Mouse (Mus musculus) skeletal muscle tissue, postnatal 0 days (tissue): ENCODE measurements around the gene Rsph6a. TPM values are rescaled to one million over a fixed set of nuclear protein-coding genes. Genes with fewer than 3 reads are reported as not detected.

Experiments used
- microRNA-seq, 2 experiments: library from miRNA; unstranded; fragments of <30 nt; microRNA quantifications; one replicate each; pipeline ENCODE4; 2016
- polyA plus RNA-seq: library from polyadenylated mRNA; unstranded; fragments of >200 nt; fragmentation: Nextera tagmentation; extraction: Ambion mirVana; gene quantifications from 2 replicates; pipeline ENCODE4 v1.2.1, GENCODE M21; 2015

Gene Rsph6a
- not detected in 2 replicates for polyA plus RNA-seq

GRCm38 (mm10) chr7:19054047-19054776 is at the start of gene Rsph6a:
Rsph6a (plus strand) TSS chr7:19054690.

GRCm38 (mm10) chr7:19023357-19023814 is 31.1 kb upstream of the Rsph6a start, which contains the start of gene Foxa3:
Foxa3 (minus strand) TSS chr7:19023538.

GRCm38 (mm10) chr7:19024096-19024506 is 30.4 kb upstream of the Rsph6a start, which contains the start of gene Sympk:
Sympk (plus strand) TSS chr7:19024377.

DNA sequence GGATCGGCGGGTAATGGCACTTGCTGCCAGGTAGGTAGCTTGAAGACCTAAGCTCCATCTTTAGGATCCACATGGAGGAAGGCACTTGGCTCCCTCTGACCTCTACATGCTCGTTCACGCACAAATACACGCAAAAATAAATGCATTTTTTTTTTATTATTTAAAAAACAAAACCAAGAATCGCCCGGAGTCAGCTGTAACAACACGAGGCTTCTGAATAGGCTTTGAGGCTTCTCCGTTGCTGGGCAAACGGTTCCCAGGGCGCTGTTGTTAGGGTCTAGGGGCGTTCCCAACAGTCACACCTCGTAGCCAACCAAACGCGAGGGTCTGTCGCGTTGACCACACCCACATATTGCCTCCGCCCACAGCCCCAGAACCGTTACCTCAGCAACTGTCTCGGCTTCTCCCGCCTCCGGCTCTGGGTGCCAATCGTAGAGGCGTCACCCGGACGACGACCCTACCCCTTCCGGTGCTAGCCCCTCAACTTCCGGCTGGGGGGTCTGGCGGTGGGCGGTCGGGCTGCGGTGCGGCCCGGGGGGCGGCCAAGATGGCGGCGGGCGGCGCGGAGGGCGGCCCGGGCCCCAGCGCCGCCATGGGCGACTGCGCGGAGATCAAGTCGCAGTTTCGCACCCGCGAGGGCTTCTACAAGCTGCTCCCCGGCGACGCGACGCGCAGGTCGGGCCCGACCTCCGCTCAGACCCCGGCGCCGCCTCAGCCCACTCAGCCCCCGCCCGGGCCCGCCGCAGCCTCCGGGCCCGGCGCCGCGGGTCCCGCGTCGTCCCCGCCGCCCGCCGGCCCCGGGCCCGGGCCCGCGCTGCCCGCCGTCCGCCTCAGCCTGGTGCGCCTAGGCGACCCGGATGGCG is 21.5 kb downstream of the Rsph6a start, which contains the start of gene Dmwd:
TSS of gene Dmwd (plus strand) at position 505 of the 863 bp plus-strand sequence.

DNA sequence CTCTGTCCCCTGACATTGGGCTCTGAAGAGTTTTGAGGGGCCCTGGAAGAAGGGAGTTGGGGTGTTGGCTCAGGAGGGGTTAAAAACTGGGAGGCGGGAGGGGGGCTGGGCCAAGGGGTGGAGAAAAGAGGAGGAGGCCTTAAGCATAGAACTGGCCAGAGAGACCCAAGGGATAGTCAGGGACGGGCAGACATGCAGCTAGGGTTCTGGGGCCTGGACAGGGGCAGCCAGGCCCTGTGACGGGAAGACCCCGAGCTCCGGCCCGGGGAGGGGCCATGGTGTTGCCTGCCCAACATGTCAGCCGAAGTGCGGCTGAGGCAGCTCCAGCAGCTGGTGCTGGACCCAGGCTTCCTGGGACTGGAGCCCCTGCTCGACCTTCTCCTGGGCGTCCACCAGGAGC is 29.2 kb downstream of the Rsph6a start, which contains the start of gene Dmpk:
TSS of gene Dmpk (plus strand) at position 149 of the 400 bp plus-strand sequence.

DNA sequence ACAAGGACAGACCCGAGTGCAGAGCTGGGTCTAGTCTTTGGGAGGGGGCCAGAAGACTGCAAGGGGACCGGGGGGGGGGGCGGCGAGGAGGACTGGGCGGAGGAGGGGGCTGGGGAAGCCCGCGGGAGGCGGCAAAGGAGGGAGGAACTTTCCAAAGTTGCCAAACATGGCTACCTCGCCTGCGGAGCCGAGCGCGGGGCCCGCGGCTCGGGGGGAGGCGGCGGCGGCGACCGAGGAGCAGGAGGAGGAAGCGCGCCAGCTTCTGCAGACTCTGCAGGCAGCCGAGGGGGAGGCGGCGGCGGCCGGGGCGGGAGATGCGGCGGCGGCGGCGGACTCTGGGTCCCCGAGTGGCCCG is 40.0 kb downstream of the Rsph6a start, which contains the start of gene Six5:
TSS of gene Six5 (plus strand) at position 124 of the 355 bp plus-strand sequence.

GRCm38 (mm10) chr7:19118028-19118771 is 63.7 kb downstream of the Rsph6a start, which contains the start of gene Gm4969:
Gm4969 (minus strand) TSS chr7:19118368.

DNA sequence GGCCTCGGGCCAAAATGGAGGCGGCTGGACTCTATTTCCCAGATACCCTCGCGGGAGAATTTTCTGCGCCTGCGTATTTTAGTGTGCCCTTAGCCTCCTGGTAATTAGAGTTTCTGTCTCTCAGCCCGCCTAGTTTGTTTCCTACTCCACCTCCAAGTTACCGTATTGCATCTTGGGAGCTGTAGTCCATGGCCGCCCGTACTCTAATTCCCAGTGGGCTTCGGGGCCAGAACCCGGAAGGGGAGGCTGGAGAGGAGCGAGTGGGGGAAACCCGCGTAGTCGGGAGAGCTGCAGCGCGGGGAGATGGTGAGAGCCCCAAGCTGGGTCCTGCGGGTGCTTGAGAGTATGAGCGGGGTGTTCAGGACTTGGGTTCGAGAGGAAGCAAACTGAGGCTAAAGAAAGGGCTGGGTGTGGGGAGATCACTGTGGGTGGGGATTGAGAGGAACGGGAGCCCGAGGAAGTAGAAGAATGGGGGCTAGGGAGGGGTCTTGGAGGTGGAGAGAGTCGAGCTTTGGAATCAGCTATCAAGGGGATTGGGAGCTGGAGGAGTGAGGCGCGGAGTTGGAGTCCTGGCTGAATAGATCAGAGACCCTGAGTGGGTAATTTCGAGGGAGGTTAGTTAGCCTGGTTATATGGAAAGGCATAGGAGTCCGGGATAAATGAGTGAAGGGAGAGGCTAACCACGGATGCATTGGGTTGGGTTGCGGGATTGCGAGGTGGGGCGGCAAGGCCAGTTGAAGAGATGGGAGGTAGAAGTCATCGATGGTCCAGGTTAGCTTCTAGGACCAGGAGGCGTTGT is 65.3 kb downstream of the Rsph6a start, which contains the start of gene Fbxo46:
TSS of gene Fbxo46 (plus strand) at position 229 of the 799 bp plus-strand sequence.

Small RNA genes within 50 kb of the gene (microRNA-seq; reads per million reads assigned to microRNA genes)
- gene Mir3100: 6.2 to 7.7 reads per million in 2 experiments

Other genes starting within 250 kb of the Rsph6a start
- not detected in 2 replicates for gene Psg17, start 233.1 kb upstream of the Rsph6a start, polyA plus RNA-seq
- 0.94 and 1.0 TPM in 2 replicates for gene Mill2, start 214.7 kb upstream of the Rsph6a start, polyA plus RNA-seq
- gene Pglyrp1, start 183.4 kb upstream of the Rsph6a start, polyA plus RNA-seq: 1.4 and 1.9 TPM in 2 replicates
- 11.4 and 14.7 TPM in 2 replicates for gene Ccdc61, start 144.3 kb upstream of the Rsph6a start, polyA plus RNA-seq
- gene Nova2, start 128.8 kb upstream of the Rsph6a start, polyA plus RNA-seq: 0.29 and 0.33 TPM in 2 replicates
- not detected in 2 replicates for gene Nanos2, start 67.3 kb upstream of the Rsph6a start, polyA plus RNA-seq
- gene Mypop, start 63.4 kb upstream of the Rsph6a start, polyA plus RNA-seq: 1.3 and 1.5 TPM in 2 replicates
- 12.3 and 16.4 TPM in 2 replicates for gene Irf2bp1, start 50.6 kb upstream of the Rsph6a start, polyA plus RNA-seq
- 0.22 TPM in 1 of 2 replicates, not detected in the other for gene Foxa3, start 31.2 kb upstream of the Rsph6a start, polyA plus RNA-seq
- 16.8 and 18.7 TPM in 2 replicates for gene Sympk, start 30.3 kb upstream of the Rsph6a start, polyA plus RNA-seq
- 14.4 and 14.7 TPM in 2 replicates for gene Dmwd, start 21.5 kb downstream of the Rsph6a start, polyA plus RNA-seq
- gene Dmpk, start 29.2 kb downstream of the Rsph6a start, polyA plus RNA-seq: 145 and 149 TPM in 2 replicates
- 3.9 and 4.8 TPM in 2 replicates for gene Six5, start 39.9 kb downstream of the Rsph6a start, polyA plus RNA-seq
- 0.30 and 0.65 TPM in 2 replicates for gene Gm4969, start 63.7 kb downstream of the Rsph6a start, polyA plus RNA-seq
- 5.7 and 6.0 TPM in 2 replicates for gene Fbxo46, start 65.2 kb downstream of the Rsph6a start, polyA plus RNA-seq
- 7.6 and 8.3 TPM in 2 replicates for gene Qpctl, start 94.6 kb downstream of the Rsph6a start, polyA plus RNA-seq
- 73.1 and 81.1 TPM in 2 replicates for gene Snrpd2, start 95.0 kb downstream of the Rsph6a start, polyA plus RNA-seq
- gene Gipr, start 111.4 kb downstream of the Rsph6a start, polyA plus RNA-seq: 0.15 and 0.72 TPM in 2 replicates
- gene Eml2, start 121.7 kb downstream of the Rsph6a start, polyA plus RNA-seq: 4.9 and 5.0 TPM in 2 replicates
- gene Gpr4, start 157.8 kb downstream of the Rsph6a start, polyA plus RNA-seq: 1.3 TPM in 2 replicates
- gene Opa3, start 173.6 kb downstream of the Rsph6a start, polyA plus RNA-seq: 22.8 and 24.1 TPM in 2 replicates
- 41.2 and 52.3 TPM in 2 replicates for gene Vasp, start 217.1 kb downstream of the Rsph6a start, polyA plus RNA-seq
- gene Ppm1n, start 225.4 kb downstream of the Rsph6a start, polyA plus RNA-seq: 0.11 TPM in 1 of 2 replicates, not detected in the other
- 408 and 509 TPM in 2 replicates for gene Rtn2, start 227.9 kb downstream of the Rsph6a start, polyA plus RNA-seq